Mouse (Mus musculus) embryonic facial prominence, embryonic 11.5 days (tissue): Measurements from ENCODE around the gene Birc7. TPM values are rescaled to one million over a fixed set of nuclear protein-coding genes. Genes with fewer than 3 reads are reported as not detected.

Experiments used
- ATAC-seq: fragments of 200-750 bp; cut with Nextera tagmentation; replicated peaks from 2 replicates; pipeline ENCODE4 v1.8.0; 2017; ENCODE audit warnings: low read depth; ENCODE audit not compliant: insufficient number of reproducible peaks, low FRiP score, low TSS enrichment
- DNase-seq: peaks from one replicate; pipeline ENCODE4 v3.0.0-alpha.2; 2015; ENCODE audit warnings: low spot score
- H3K27ac ChIP-seq: fragments of 300-500 bp; sonication (generic); replicated peaks from 2 replicates; pipeline ENCODE4 v1.5.1; 2014; ENCODE audit warnings: mild to moderate bottlenecking, low read depth, low read length, control low read depth
- H3K27me3 ChIP-seq: fragments of 300-500 bp; sonication (generic); 2 replicates; pipeline ENCODE4 v1.6.1; 2014; ENCODE audit warnings: mild to moderate bottlenecking, low read length, moderate library complexity, mixed read lengths; ENCODE audit not compliant: control insufficient read depth, insufficient read depth
- H3K36me3 ChIP-seq: fragments of 300-500 bp; sonication (generic); replicated peaks from 2 replicates; pipeline ENCODE4 v1.6.1; 2014; ENCODE audit warnings: low read depth, mild to moderate bottlenecking, low read length, moderate library complexity, mixed read lengths; ENCODE audit not compliant: control insufficient read depth, insufficient read depth
- H3K4me1 ChIP-seq: fragments of 300-500 bp; sonication (generic); 2 replicates; pipeline ENCODE4 v1.6.1; 2014; ENCODE audit warnings: low read length, mixed read lengths; ENCODE audit not compliant: control insufficient read depth, insufficient read depth
- H3K4me2 ChIP-seq: fragments of 300-500 bp; sonication (generic); 2 replicates; pipeline ENCODE4 v1.6.1; 2014; ENCODE audit warnings: low read depth, mild to moderate bottlenecking, control low read depth, low read length, moderate library complexity
- H3K4me3 ChIP-seq: fragments of 300-500 bp; sonication (generic); 2 replicates; pipeline ENCODE4 v1.5.1; 2014; ENCODE audit warnings: low read depth, low read length, control low read depth
- H3K9ac ChIP-seq: fragments of 300-500 bp; sonication (generic); replicated peaks from 2 replicates; pipeline ENCODE4 v1.6.1; 2014; ENCODE audit warnings: mild to moderate bottlenecking, control low read depth, low read length
- H3K9me3 ChIP-seq: fragments of 300-500 bp; sonication (generic); replicated peaks from 2 replicates; pipeline ENCODE4 v1.6.1; 2016; ENCODE audit warnings: mild to moderate bottlenecking, low read length, inconsistent platforms, mixed read lengths; ENCODE audit not compliant: control insufficient read depth
- WGBS: fragments of 180-500 bp; shearing (Covaris S2); extraction: QIAGEN DNeasy Blood & Tissue Kit; methylation state at CpG from one replicate; pipeline ENCODE4 v1.1.7; 2014; 5-methylcytosine and 5-hydroxymethylcytosine counted together
- polyA plus RNA-seq: library from polyadenylated mRNA; unstranded; fragments of >200 nt; fragmentation: Nextera tagmentation; extraction: Ambion mirVana; gene quantifications from 2 replicates; pipeline ENCODE4 v1.2.1, GENCODE M21; 2014

The Birc7 gene
- polyA plus RNA-seq, 1 experiment from 2014 or later = 0.18 TPM

DNA sequence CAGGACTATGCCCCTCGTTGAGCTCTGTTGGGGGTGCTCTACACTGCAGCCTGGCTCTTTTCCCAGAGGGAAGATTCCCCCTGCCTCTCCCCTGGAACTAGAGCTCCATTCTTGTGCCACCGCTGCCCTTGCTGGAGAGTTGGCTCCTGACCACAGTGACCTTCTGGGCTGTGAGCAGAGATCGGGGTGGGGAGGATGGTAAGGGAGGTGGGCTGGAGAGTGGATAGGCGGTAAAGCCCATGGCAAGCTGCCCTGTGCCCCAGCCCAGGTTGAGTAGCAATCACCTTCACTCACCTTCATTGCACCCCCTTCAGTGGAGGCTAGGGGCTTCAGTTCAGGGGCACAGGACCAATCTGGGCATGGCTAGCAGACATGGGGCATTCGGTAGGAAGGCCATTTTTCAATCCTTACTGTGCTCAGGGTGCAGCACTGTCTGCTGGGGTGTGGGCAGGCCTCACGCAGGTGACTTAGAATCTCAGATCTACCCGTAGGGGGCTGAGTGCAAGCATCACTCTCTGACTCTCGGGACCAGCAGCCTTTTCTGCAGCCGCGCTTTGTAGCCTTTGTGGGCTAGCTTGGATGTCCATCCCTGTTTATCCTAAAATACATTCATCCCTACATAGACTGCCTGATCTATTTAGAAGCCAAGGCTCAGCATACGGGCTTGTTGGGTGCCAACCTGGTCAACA lies 32.8 kb upstream of the Birc7 start:
- H3K27ac ChIP-seq = no peak overlapping the region
- H3K9me3 ChIP-seq = no peaks in the 10 kb centered on the region
- no peak overlapping the region for H3K4me3 ChIP-seq
- H3K36me3 ChIP-seq = no peaks in the 10 kb centered on the region
- DNase-seq (no peak), ATAC-seq (no peak)
- no peak overlapping the region for H3K9ac ChIP-seq
- peaks cover 7% of the 10 kb centered on the region for H3K4me1 ChIP-seq
- H3K27me3 ChIP-seq = peaks cover 38% of the 10 kb centered on the region
- 77% methylated on average over 11 of the region's 11 CpGs for WGBS
- H3K4me2 ChIP-seq = no peak overlapping the region

GRCm38 (mm10) chr2:180896819-180897625 lies 31.8 kb upstream of the Birc7 start:
- Histone ChIP-seq H3K4me2 (no peak overlapping the region), H3K4me1 (peaks cover 7% of the 10 kb centered on the region), H3K27me3 (peaks cover 28% of the 10 kb centered on the region), H3K9me3 (no peaks in the 10 kb centered on the region), H3K36me3 (no peaks in the 10 kb centered on the region), H3K9ac (no peak overlapping the region), H3K27ac (no peak overlapping the region), H3K4me3 (no peak overlapping the region)
- ATAC-seq (no peak), DNase-seq (no peak)
- 76% methylated on average over 15 of the region's 15 CpGs for WGBS

DNA sequence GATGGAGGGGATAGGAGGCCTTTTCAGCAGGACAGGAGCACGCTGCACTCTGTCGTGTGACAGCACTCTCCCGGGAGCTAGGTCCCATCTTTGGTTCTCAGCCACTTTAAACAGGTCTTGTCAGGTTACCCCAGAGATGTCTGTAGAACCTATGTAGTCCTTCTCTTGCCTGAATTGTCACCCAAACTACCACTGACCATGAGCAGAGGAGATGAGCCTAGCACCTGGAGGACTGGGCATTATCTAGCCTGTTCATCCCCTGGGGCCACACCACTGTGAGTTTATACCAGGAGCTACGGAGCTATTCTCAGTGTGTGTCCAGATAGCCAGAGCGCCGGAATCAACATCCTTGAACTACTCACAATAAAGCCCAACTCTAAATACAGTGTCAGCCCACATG lies 31.0 kb upstream of the Birc7 start:
- Histone ChIP-seq H3K4me3 (no peak overlapping the region), H3K27ac (no peak overlapping the region), H3K36me3 (no peaks in the 10 kb centered on the region), H3K27me3 (peaks cover 23% of the 10 kb centered on the region), H3K9me3 (no peaks in the 10 kb centered on the region), H3K9ac (no peak overlapping the region), H3K4me2 (no peak overlapping the region), H3K4me1 (peaks cover 7% of the 10 kb centered on the region)
- no peak for ATAC-seq
- no peak for DNase-seq
- 75% methylated on average over 6 of the region's 6 CpGs for WGBS

- Histone ChIP-seq H3K27me3 (no peaks in the 10 kb centered on the region), H3K27ac (no peak overlapping the region), H3K4me1 (no peaks in the 10 kb centered on the region), H3K36me3 (peaks cover 6% of the 10 kb centered on the region), H3K4me3 (no peak overlapping the region), H3K9ac (no peak overlapping the region), H3K9me3 (no peaks in the 10 kb centered on the region), H3K4me2 (no peak overlapping the region)
- 51% methylated on average over 2 of the region's 2 CpGs for WGBS
- no peak for ATAC-seq
- peak; percentile 59 for DNase-seq
Measured at GRCm38 (mm10) chr2:180902086-180902485, 26.7 kb upstream of the Birc7 start.

DNA sequence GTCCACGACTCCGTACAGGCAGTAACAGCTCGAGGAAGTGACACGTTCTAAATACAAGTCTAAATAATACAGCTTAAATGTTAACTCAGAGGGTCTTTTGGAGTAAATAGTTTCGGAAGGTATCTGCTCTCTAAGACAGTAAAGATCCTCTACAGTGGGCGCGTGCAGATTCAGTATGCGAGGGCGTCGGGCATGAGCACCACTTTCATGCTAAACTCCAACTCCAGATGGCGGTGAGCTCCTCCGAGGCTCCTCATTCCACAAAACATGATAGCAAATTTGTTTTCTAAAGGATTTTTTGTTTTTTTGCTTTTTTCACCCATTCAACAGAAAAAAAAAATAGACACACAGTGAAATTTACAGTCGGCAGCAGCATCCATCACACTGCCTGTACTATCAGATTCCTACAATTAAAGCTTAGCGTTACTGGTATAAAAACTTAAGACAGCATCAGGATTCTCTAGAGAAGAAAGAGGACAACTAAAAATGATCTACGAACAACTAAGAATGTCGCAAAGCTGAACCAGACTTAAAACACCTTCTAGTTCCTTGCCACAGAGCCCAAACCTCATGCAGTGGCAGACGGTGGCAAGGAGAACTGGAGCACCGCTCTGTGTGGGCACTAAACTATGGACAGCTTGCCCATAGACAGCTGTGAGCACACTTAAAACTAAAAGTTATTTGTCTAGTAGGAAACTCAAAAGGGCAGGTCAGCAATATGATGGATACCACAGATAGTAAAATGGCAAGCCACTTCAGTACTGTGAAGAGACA lies 24.2 kb upstream of the Birc7 start:
- peaks cover 6% of the 10 kb centered on the region for H3K36me3 ChIP-seq
- no peaks in the 10 kb centered on the region for H3K4me1 ChIP-seq
- H3K27ac ChIP-seq = no peak overlapping the region
- ATAC-seq (no peak), DNase-seq (no peak)
- H3K9me3 ChIP-seq = no peaks in the 10 kb centered on the region
- 93% methylated on average over 18 of the region's 18 CpGs for WGBS
- H3K9ac ChIP-seq = no peak overlapping the region
- H3K4me3 ChIP-seq = no peak overlapping the region
- no peak overlapping the region for H3K4me2 ChIP-seq
- H3K27me3 ChIP-seq = no peaks in the 10 kb centered on the region

- Histone ChIP-seq H3K4me3 (no peak overlapping the region), H3K27ac (no peak overlapping the region), H3K4me2 (no peak overlapping the region), H3K9me3 (no peaks in the 10 kb centered on the region), H3K9ac (no peak overlapping the region; the same call in 1 of the 2 replicates), H3K4me1 (no peaks in the 10 kb centered on the region), H3K27me3 (no peaks in the 10 kb centered on the region), H3K36me3 (peaks cover 10% of the 10 kb centered on the region)
- 68% methylated on average over 5 of the region's 5 CpGs for WGBS
- no peak; the same call in none of the 2 replicates for ATAC-seq
- DNase-seq = no peak
Measured at GRCm38 (mm10) chr2:180905556-180906221, 23.1 kb upstream of the Birc7 start.

DNA sequence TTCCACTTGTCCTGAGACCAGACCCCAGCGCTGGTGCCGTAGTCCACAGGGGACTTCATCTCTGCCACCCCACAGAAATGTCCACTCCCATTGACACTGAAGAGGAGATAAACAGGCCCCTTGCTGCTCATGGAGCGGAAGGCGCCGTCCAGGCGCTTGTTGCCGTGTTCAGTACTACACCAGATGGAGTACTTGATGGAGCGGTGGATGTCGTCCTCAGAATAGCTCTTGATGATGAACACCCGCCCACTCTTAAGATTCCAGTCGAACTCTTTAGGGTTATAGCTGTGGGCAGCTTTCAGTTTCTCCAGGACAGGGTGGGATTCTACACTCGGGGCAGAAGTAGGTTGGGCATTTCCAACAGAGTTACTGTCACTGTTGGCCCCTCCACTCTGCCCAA lies 17.9 kb upstream of the Birc7 start:
- Histone ChIP-seq H3K4me3 (no peak overlapping the region), H3K9me3 (no peaks in the 10 kb centered on the region), H3K4me1 (no peaks in the 10 kb centered on the region), H3K27ac (no peak overlapping the region), H3K36me3 (peaks cover 23% of the 10 kb centered on the region), H3K9ac (no peak overlapping the region), H3K4me2 (no peak overlapping the region), H3K27me3 (no peaks in the 10 kb centered on the region)
- 96% methylated on average over 12 of the region's 12 CpGs for WGBS
- DNase-seq (no peak), ATAC-seq (no peak)
